Mouse (Mus musculus) hindbrain, embryonic 11.5 days (tissue): ENCODE measurements at regions not wholly inside any gene's neighbourhood (a gene's known extent, or its start where the extent isn't known, plus 50 kb on each side); places are given as distances from the start of the nearest gene placed in this dataset.
A peak's percentile ranks its signal among the peaks of the same experiment; 100 is the strongest.

Source experiments
- ATAC-seq: fragments of 200-750 bp; cut with Nextera tagmentation; 2 replicates; pipeline ENCODE4 v1.8.0; 2017; ENCODE audit warnings: mild to moderate bottlenecking, moderate TSS enrichment, moderate library complexity; ENCODE audit not compliant: low FRiP score
- DNase-seq: peaks from one replicate; pipeline ENCODE4 v3.0.0-alpha.2; 2015; ENCODE audit warnings: low spot score
- H3K27ac ChIP-seq: fragments of 300-500 bp; sonication (generic); 2 replicates; pipeline ENCODE4 v1.5.1; 2014; ENCODE audit warnings: mild to moderate bottlenecking, low read depth, low read length
- H3K27me3 ChIP-seq: fragments of 300-500 bp; sonication (generic); 2 replicates; pipeline ENCODE4 v1.6.1; 2014; ENCODE audit warnings: mild to moderate bottlenecking, low read length, moderate library complexity, mixed read lengths; ENCODE audit not compliant: control insufficient read depth, insufficient read depth
- H3K36me3 ChIP-seq: fragments of 300-500 bp; sonication (generic); 2 replicates; pipeline ENCODE4 v1.6.1; 2014; ENCODE audit warnings: mild to moderate bottlenecking, low read length, moderate library complexity, mixed read lengths; ENCODE audit not compliant: control insufficient read depth, insufficient read depth
- H3K4me1 ChIP-seq: fragments of 300-500 bp; sonication (generic); replicated peaks from 2 replicates; pipeline ENCODE4 v1.6.1; 2014; ENCODE audit warnings: low read length, mixed read lengths; ENCODE audit not compliant: control insufficient read depth, insufficient read depth
- H3K4me2 ChIP-seq: fragments of 300-500 bp; sonication (generic); replicated peaks from 2 replicates; pipeline ENCODE4 v1.6.1; 2014; ENCODE audit warnings: mild to moderate bottlenecking, low read depth, low read length
- H3K4me3 ChIP-seq: fragments of 300-500 bp; sonication (generic); 2 replicates; pipeline ENCODE4 v1.5.1; 2014; ENCODE audit warnings: low read depth, low read length
- H3K9ac ChIP-seq: fragments of 300-500 bp; sonication (generic); 2 replicates; pipeline ENCODE4 v1.6.1; 2014; ENCODE audit warnings: low read depth, low read length
- H3K9me3 ChIP-seq: fragments of 300-500 bp; sonication (generic); 2 replicates; pipeline ENCODE4 v1.6.1; 2016; ENCODE audit warnings: low read length; ENCODE audit not compliant: control insufficient read depth
- WGBS: fragments of 180-500 bp; shearing (Covaris S2); extraction: QIAGEN DNeasy Blood & Tissue Kit; methylation state at CpG from one replicate; pipeline ENCODE4 v1.1.7; 2014; 5-methylcytosine and 5-hydroxymethylcytosine counted together

GRCm38 (mm10) chr17:47277890-47278289 is 90.8 kb upstream of the Mrps10 start:
- H3K27ac ChIP-seq = no peak overlapping the region
- no peak for ATAC-seq

DNA sequence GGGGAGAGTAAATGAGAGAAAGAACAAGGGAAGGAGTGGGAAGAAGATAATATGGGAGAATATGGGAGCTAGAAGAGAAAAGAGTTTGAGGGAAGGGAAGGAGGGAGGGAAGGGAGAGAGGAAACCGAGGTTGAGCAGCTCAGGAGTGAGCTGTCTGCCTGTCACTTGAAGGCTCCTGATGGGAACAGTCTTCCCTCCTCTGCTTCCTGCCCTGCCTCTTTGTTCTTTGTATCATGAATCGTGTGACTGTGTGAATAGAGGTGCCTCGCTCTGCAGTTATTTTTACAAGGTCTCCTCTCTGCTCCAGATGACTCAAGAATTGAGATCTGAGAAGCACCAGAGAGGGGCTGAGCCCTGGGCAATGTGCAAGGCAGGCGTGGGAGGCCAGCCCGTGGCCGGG is 92.0 kb upstream of the Mrps10 start:
- no peak overlapping the region for H3K4me2 ChIP-seq
- no peak overlapping the region for H3K9ac ChIP-seq
- 83% methylated on average over 6 of the region's 6 CpGs for WGBS
- H3K27ac ChIP-seq = no peak overlapping the region
- H3K9me3 ChIP-seq = no peaks in the 10 kb centered on the region
- no peak for ATAC-seq
- no peak for DNase-seq
- H3K27me3 ChIP-seq = no peaks in the 10 kb centered on the region
- no peaks in the 10 kb centered on the region for H3K36me3 ChIP-seq
- H3K4me1 ChIP-seq = no peaks in the 10 kb centered on the region
- no peak overlapping the region for H3K4me3 ChIP-seq

More at GRCm38 (mm10) chr17:47277890-47278289, 90.8 kb upstream of the Mrps10 start:
- WGBS = 90% methylated on average over 5 of the region's 5 CpGs
- H3K9ac ChIP-seq = no peak overlapping the region
- no peak overlapping the region for H3K4me3 ChIP-seq
- no peaks in the 10 kb centered on the region for H3K9me3 ChIP-seq
- no peaks in the 10 kb centered on the region for H3K4me1 ChIP-seq
- H3K27me3 ChIP-seq = no peaks in the 10 kb centered on the region
- H3K36me3 ChIP-seq = no peaks in the 10 kb centered on the region
- H3K4me2 ChIP-seq = no peak overlapping the region
- DNase-seq = no peak

- Histone ChIP-seq H3K4me2 (no peak overlapping the region), H3K9me3 (no peaks in the 10 kb centered on the region), H3K27ac (no peak overlapping the region), H3K36me3 (no peaks in the 10 kb centered on the region), H3K4me1 (no peaks in the 10 kb centered on the region), H3K9ac (no peak overlapping the region), H3K4me3 (no peak overlapping the region), H3K27me3 (no peaks in the 10 kb centered on the region)
- 84% methylated on average over 19 of the region's 19 CpGs for WGBS
- DNase-seq (no peak), ATAC-seq (no peak)
These were observed 92.8 kb upstream of the Mrps10 start for GRCm38 (mm10) chr17:47275796-47276311.

GRCm38 (mm10) chr17:47273309-47273708 is 95.4 kb upstream of the Mrps10 start:
- no peaks in the 10 kb centered on the region for H3K36me3 ChIP-seq
- H3K4me3 ChIP-seq = no peak overlapping the region
- 0 out of 2 replicates have a peak overlapping the region, but pooled peaks have one; percentile 33 for H3K27ac ChIP-seq
- H3K27me3 ChIP-seq = no peaks in the 10 kb centered on the region
- no peak for ATAC-seq
- no peak overlapping the region for H3K9ac ChIP-seq
- no peak overlapping the region for H3K4me2 ChIP-seq
- no peaks in the 10 kb centered on the region for H3K9me3 ChIP-seq
- no peak for DNase-seq
- 90% methylated on average over 7 of the region's 7 CpGs for WGBS
- H3K4me1 ChIP-seq = no peaks in the 10 kb centered on the region

GRCm38 (mm10) chr17:47271979-47272677 is 96.6 kb upstream of the Mrps10 start:
- Histone ChIP-seq H3K4me1 (no peaks in the 10 kb centered on the region), H3K27me3 (no peaks in the 10 kb centered on the region), H3K9me3 (no peaks in the 10 kb centered on the region), H3K27ac (no peak overlapping the region), H3K4me2 (no peak overlapping the region), H3K9ac (no peak overlapping the region), H3K36me3 (no peaks in the 10 kb centered on the region), H3K4me3 (no peak overlapping the region)
- ATAC-seq (no peak), DNase-seq (no peak)
- WGBS = 91% methylated on average over 7 of the region's 7 CpGs

GRCm38 (mm10) chr17:47269053-47269891 is 99.4 kb upstream of the Mrps10 start:
- WGBS = 94% methylated on average over 19 of the region's 19 CpGs
- DNase-seq (no peak), ATAC-seq (no peak)
- H3K9me3 ChIP-seq = no peaks in the 10 kb centered on the region
- H3K27ac ChIP-seq = no peak overlapping the region
- H3K4me1 ChIP-seq = no peaks in the 10 kb centered on the region
- no peak overlapping the region for H3K4me3 ChIP-seq
- no peaks in the 10 kb centered on the region for H3K36me3 ChIP-seq
- H3K27me3 ChIP-seq = no peaks in the 10 kb centered on the region
- no peak overlapping the region for H3K9ac ChIP-seq
- no peak overlapping the region for H3K4me2 ChIP-seq

DNA sequence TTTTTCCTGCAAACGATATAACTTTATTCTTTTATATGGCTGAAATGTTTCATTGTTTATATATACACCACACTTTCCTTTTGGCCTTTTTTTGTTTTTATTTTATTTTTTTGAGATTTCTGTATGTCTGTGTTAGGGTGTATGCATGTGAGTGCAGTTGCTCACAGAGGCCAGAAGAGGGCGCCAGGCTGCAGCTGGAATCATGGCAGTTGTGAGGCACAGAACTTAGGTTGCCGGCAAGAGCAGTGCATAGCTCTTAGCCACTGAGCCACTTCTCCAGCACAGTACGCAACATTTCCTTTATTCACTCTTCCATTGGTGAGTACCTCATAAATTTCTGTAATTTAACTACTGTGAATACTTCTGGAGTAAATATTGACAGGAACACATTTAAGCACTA is 100.8 kb upstream of the Mrps10 start:
- H3K4me3 ChIP-seq = no peak overlapping the region
- H3K36me3 ChIP-seq = no peaks in the 10 kb centered on the region
- H3K9me3 ChIP-seq = no peaks in the 10 kb centered on the region
- no peak overlapping the region for H3K9ac ChIP-seq
- WGBS = 86% methylated on average over 4 of the region's 4 CpGs
- ATAC-seq (no peak), DNase-seq (no peak)
- no peak overlapping the region for H3K27ac ChIP-seq
- H3K4me1 ChIP-seq = no peaks in the 10 kb centered on the region
- H3K27me3 ChIP-seq = no peaks in the 10 kb centered on the region
- no peak overlapping the region for H3K4me2 ChIP-seq

GRCm38 (mm10) chr17:47267076-47267475 is 101.6 kb upstream of the Mrps10 start:
- Histone ChIP-seq H3K4me3 (no peak overlapping the region), H3K36me3 (no peaks in the 10 kb centered on the region), H3K4me1 (no peaks in the 10 kb centered on the region), H3K9ac (no peak overlapping the region), H3K4me2 (no peak overlapping the region), H3K27me3 (no peaks in the 10 kb centered on the region), H3K27ac (no peak overlapping the region), H3K9me3 (no peaks in the 10 kb centered on the region)
- 95% methylated on average over 13 of the region's 13 CpGs for WGBS
- no peak for ATAC-seq
- DNase-seq = no peak
